Mouse (Mus musculus): Measurements from ENCODE around the gene Ces1f. TPM values are rescaled to one million over a fixed set of nuclear protein-coding genes. Genes with fewer than 3 reads are reported as not detected.

Gene Ces1f
- polyA plus RNA-seq, 1 experiment from 2014 or later: not detected

Other genes with a start within 250 kb of the Ces1f start
- gene Ces1a, start 231.6 kb downstream of the Ces1f start, polyA plus RNA-seq (2015; fragmentation: Nextera tagmentation; extraction: Ambion mirVana): not detected in 2 replicates
- gene Ces1b, start 199.7 kb downstream of the Ces1f start, polyA plus RNA-seq (2015; fragmentation: Nextera tagmentation; extraction: Ambion mirVana): not detected in 2 replicates
- not detected in 2 replicates for gene Ces1c, start 148.5 kb downstream of the Ces1f start, polyA plus RNA-seq (2015; fragmentation: Nextera tagmentation; extraction: Ambion mirVana)
- 0.10 and 0.17 TPM in 2 replicates for gene Ces1d, start 81.9 kb downstream of the Ces1f start, polyA plus RNA-seq (2015; fragmentation: Nextera tagmentation; extraction: Ambion mirVana)
- gene Ces1e, start 50.1 kb downstream of the Ces1f start, polyA plus RNA-seq (2015; fragmentation: Nextera tagmentation; extraction: Ambion mirVana): not detected in 2 replicates
- gene Ces1g, start 57.6 kb upstream of the Ces1f start, polyA plus RNA-seq (2015; fragmentation: Nextera tagmentation; extraction: Ambion mirVana): not detected in 2 replicates
- not detected in 2 replicates for gene Ces1h, start 100.0 kb upstream of the Ces1f start, polyA plus RNA-seq (2015; fragmentation: Nextera tagmentation; extraction: Ambion mirVana)